Mouse (Mus musculus) T-helper 2 cell (primary cell): ENCODE measurements around the gene Tnfrsf8.

Experiments
- in situ Hi-C: fragments of 300-600 bp; cut with MboI, MseI; formaldehyde crosslinking; loops from one replicate; pipeline ENCODE4 v1.15.1; 2025; ENCODE audit warnings: high pct_unique_total_duplicates

The Tnfrsf8 gene

DNA sequence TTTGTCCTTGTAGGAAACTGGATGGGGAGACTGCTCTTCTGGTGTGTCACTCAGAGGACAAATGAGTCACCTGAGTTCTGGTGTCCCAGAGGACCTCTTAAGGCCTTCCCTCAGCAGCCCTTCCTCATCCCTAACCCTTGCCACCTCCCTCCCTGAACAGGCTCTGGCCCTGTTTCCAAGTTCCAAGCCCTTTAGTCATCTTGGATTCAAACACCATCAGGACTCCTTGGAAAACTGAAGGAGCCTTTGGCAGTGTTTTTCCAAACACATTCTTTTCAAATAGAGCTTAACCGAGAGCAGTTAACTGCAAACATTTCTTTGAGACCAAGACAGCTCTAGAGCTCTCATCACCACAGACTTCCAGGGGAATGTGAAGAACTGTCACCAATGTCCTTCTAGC, 42.2 kb downstream of the Tnfrsf8 start:
- in situ Hi-C loops, result no loop called here

DNA sequence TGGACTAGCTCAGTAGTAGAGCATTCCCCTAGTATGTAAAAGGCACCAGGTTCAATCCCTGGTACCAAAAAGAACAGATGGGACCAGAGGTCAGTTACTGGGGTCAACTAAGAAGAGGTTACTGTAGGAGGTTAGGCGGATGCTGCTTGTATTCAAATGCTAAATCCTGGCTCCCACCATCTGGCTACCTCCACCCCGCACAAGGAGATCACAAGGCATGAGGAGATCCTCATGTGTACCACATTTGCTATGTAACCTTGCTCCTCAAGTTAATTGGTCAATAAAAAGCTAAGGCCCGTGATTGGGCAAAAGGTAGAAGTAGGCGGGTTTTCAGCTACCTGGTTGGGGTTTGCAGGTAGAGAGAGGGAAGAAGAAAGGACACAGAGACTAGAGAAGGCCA, 43.3 kb downstream of the Tnfrsf8 start:
- in situ Hi-C loops, result no loop called here

DNA sequence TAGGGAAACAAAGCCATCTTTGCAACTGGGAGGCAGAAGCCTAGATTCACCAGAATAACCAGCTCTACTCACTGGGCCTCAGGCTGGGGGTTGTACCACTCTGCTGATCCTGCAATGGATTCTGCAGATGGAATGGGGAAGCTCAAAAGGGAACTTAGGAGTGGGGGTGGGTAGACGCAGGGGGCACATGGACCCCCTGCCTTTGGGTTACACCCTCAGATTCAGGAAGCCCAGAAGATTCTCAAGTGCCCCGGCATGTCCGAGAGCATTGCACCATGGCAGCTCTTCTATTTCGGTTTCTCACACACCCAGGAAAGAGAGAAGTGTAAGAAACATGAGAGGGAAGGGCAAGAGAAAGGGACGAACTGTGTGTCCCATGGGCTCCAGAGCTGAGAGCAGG, 44.8 kb downstream of the Tnfrsf8 start:
- in situ Hi-C loops, result no loop called here

DNA sequence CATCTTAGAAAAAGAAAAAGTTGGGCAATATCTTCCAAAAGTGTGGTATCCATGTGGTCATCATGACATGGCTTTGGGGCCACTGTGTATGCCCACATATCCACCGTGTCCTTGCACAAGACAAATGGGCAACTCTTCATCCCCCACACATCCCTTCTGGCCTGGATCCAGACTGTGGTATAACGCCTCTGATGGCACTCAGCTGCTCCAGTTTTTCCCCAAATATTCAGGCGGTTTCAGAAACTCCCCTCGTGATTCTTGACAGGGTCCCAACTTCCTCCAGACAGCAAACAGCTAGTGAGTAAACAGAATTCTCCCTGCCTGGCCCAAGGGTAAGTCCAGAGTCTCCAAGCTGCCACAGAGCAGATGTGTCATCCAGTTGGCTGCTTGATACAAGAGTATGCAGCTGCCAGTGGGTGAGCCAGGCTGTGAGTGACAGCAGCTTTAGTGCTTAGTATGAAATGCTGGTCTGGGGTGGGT, 47.3 kb downstream of the Tnfrsf8 start:
- in situ Hi-C loops, result no loop called here

DNA sequence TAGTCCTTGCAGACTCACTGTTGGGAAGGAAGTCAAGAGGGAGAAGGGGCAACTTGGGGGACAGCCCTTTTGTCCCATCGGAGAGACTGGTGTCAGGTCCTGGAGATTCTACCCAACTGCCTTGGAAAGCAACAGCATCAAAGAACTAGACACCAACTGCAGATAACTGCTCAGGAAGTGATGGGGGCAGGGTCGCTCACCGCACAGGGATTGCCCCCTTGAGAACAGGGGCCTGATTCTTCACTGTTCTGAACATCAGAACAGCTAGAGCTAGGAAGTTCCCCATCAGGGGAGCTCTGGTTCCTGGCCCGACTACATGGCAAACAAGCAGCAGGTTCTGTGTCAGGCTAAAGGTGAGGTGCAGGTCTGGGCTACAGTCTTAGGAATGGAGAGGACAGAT, 48.5 kb downstream of the Tnfrsf8 start:
- in situ Hi-C loops, result no loop called here

DNA sequence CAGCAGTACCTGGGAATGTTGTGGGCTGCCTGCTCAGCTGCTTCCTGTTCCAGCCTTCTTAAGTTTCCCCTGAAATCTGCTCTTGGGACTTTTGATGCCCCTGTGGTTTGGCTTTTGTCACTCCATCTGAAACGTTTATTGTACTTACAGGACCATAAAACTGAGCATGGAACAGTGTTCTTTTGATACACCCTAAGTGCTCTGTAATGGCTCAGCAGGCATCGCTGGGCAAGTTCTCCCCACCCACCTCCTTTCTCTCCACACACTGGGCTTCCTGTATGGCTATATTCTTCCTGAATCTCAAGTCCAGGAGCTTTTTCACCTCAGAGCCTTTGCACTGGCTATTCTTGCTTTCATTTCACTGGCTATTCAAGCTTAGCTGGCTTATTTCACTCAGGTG, 50.2 kb downstream of the Tnfrsf8 start:
- in situ Hi-C loops, result no loop called here

DNA sequence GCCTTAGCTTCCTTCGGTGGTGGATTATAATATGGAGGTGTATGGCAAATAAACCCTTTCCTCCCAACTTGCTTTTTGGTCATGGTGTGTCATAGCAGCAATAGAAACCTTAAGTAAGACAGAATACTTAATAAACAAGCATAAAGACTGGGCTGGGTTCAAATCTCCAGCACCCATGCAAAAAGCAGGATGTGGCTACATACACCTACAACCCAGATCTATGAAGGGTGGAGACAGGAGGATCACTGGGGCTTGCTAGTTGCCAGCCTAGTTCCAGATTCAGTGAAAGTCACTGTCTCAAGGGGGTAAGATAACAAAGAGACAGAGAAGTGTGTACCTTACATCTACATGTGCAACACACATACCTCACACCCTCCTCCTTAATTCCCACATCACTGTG, 51.4 kb downstream of the Tnfrsf8 start:
- in situ Hi-C loops, result no loop called here

DNA sequence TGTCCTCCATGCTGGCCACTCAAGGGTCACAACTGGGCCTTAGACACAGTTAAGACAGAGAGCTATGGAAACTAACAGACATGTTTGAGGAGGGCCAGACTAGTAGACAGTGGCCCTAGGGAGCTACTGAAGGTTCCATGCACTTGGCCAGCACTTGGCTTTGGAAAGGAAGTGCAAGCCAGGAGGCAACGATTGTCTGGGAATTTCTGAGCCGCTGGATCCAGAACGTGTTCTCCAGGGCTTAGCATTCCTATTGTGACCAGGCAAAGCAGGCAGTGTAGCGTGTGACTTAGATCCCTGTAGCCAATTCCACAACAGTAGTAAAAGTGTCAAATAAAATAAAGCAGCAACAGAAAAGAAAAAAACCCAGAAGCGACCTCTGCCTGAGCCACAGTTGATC, 54.2 kb downstream of the Tnfrsf8 start:
- in situ Hi-C loops, result no loop called here

DNA sequence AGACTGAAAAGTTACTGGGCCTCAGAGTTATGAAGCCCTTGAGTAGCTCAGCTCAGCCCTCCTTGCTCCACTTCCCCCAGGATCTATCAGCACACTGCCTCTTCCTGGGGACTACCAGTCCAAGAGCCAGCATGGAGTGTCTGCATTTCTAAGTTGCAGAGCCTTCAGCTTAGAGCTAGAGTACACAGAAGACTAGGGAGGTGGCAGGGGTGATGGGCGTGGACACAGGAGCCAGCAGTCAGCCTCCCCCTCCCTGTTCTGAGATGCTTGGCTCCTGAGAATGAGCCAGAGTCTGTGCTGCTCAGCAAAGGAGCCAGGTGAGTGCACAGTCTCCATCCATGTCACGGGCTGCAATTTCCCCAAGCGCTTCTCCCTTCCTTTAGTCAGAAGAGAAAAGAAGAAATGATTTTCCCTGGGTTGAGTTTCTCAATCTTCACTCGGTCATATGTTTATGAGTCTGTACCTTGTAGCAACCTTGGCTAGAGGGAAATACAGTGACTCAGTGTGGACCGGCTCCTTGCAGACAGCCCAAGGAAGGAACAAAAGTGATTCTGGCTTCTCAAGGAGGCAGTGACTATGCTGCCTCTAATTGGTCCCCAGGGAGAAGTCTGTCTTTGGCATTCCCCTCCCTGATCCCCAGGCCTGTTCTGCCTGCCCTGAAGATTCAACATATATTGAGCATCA, 57.1 kb downstream of the Tnfrsf8 start:
- in situ Hi-C loops, result no loop called here

DNA sequence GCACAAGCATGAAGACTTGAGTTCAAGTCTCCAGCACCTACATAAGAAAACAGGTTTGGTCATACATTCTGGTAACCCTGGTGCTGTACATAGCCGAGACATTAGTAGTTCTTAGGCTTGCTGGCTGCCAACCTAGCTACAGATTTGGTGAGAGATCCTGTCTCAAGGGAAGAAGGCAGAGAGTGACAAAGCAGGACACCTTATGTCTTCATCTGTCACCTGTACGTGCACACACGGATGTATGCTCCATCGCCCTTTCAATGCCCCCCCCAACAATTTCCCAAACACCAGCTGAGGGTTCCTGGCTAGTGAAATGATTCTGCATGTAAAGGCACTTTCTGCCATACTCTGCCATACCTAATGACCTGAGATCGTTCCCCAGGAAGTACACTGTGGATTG, 58.8 kb downstream of the Tnfrsf8 start:
- in situ Hi-C loops, result no loop called here

DNA sequence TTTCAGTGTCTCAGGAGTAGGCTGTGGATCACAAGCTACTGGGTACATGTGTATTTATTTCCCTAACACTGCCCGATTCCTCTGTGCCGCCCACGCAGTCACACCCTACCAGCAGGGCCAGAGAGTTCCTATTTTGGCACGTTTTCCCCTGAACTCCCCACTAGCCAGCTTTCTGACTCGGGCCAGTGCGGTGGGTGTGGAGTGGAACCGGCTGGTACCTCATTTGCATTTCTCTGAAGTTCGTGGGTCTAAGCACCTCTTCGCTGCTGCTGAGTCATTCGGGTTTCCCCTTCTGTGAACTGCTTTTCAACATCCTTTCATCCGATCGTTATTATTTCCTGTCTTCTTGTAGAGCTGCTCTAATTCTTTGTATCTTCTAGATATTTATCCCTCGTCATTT, 60.5 kb downstream of the Tnfrsf8 start:
- in situ Hi-C loops, result no loop called here

DNA sequence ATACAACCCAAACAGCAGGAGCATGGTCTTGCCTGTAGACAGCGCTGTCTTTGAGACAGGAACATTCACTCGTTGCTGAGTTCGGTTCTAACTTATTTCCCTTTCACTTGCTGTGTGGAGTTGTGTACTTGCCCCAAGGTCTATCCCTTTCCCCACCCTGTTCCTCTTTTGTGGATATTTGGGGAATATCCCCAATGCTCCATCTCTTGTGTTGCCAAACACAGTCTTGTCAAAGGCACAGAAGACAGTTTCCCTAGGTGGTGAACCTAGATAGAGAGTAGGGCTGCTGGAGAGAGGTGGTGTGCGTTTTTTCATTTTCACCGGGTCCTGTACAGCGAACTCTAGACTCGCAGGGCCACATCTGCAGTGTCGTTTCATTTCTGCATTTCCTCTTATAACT, 62.4 kb downstream of the Tnfrsf8 start:
- in situ Hi-C loops, result no loop called here

DNA sequence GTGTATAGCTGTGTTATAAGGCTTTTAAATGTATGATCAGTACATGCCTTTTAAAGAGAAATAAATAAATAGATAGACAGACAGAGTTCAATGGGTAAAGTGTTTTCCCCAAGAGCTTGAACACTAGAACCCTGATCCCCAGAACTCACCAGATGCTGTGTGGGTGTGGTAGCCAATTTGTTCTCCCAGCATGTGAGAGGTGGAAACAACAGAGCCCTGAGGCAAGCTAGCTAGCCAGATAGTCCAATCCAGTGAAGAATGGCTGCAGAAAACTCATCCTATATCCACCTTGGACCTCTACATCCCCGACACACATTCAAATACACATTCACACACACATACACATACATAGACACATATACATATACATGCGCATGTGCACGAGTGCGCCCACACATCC, 63.4 kb downstream of the Tnfrsf8 start:
- in situ Hi-C loops, result no loop called here

DNA sequence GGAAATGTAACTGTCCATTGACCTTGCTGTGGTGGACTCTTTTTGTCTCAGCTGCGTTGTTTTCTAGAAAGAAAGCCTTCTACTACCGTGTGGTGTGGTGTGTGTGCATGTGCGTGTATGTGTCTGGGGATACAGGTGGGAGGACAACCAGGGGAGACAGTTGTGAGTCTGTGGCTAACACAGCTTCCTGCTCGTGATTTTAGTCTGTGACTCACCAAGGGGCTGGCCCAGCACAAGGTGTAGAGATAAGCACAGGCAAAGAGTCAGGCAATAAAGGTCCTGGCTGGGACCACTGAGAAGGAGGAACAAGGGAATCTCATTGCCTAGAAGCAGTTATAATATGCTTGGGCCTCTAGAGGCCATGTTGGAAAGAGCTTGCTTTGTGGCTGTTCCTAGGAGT, 65.0 kb downstream of the Tnfrsf8 start:
- in situ Hi-C loops, result no loop called here

DNA sequence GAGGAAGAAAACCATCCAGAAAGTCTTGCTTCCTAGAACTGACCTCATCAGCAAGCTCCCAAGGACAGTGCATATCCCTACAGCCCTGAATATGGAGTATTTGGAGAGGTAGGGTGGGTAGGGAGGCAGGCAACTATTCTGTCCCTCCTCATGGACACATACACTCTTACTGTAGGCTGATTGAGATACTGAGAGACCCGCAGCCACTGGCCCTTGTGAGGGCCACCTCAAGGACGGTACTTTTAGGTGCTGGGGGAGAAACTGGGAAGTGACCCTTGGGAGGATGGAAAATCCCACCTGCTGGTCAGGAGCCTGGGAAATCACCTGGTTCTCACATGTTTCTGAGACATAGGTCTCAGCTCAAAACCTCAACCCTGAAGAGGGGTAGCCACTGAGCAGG, 67.4 kb downstream of the Tnfrsf8 start:
- in situ Hi-C loops, result no loop called here

DNA sequence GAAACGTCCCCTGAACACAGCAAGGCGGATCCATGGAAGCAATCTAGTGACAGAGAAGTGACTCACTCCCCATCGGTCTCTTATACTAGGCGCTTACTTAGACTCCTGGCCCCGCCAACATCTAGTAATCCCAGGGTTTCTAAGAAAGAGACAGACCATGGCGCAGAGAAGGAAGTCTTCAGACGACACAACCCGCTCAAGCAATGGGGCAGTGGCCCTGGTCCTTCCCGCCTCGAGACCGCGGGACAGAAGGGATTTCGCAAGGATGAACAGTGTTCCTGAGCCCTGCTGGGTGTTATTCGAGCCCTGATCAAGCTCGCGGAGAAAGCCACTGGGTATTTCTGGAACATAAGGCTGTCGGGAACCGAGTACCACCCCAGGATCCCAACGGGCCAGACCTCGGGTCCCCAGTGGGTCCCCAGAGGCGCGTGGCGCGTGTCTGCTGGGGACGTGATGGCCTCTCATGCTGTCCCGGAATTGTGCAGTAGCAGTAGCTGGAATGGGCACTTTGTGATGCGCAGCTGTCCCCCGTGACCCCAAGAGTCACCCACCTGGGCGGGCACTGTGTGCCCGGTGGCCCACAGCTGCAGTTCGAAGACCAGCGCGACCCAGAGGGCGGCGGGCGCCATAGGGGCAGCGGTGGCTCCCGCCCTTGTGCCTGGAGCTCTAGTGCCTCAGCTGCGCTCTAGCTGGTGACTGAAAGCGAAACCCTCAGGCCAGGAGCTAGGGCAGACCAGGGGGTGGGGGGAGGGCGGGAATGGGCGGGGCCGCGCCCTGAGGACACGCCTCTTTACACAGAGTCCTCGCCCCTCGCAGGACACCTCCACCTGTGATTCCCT, 68.6 kb downstream of the Tnfrsf8 start, which contains the start of gene Tnfrsf1b:
Gene Tnfrsf1b (minus strand): TSS at position 698 of the 839 bp plus-strand sequence.
- in situ Hi-C loops, result no loop called here

DNA sequence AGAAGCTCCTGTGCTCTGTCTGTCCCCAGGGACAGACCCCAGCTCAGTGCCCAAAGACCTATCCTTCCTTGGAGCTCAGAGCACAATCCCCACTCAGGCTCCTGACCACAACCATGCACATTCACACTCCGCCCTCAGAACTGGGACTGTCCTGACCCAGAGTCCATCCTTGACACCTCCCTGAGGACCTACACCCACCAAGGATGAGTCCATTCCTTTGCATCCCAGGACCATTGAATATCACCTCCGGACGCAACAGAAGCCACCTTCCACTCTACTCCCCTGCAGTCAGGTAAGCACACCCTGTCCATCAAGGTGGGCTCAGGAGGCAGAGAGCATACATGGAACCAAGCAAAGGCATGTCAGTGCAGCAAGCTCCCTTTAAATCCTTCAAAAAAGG, 69.4 kb downstream of the Tnfrsf8 start:
- in situ Hi-C loops, result no loop called here

DNA sequence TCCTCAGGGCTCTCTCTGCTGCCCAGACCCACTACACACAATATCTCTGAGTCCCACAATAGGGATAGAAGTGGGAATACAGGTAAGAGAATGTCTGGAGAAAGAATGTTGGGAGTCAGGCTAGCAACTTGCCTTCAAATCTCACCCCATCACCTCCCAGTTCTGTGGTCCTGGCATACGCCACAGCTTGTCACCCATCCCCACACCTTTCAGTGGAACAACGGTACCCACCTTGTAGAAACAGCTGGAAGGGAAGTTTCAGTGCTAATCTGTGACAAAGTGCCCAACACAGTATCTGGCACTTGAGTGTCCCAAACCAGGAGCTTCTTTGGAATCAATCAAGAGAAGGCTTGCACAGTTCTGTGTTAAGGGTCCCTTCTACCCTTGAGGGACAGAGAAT, 70.3 kb downstream of the Tnfrsf8 start:
- in situ Hi-C loops, result no loop called here

DNA sequence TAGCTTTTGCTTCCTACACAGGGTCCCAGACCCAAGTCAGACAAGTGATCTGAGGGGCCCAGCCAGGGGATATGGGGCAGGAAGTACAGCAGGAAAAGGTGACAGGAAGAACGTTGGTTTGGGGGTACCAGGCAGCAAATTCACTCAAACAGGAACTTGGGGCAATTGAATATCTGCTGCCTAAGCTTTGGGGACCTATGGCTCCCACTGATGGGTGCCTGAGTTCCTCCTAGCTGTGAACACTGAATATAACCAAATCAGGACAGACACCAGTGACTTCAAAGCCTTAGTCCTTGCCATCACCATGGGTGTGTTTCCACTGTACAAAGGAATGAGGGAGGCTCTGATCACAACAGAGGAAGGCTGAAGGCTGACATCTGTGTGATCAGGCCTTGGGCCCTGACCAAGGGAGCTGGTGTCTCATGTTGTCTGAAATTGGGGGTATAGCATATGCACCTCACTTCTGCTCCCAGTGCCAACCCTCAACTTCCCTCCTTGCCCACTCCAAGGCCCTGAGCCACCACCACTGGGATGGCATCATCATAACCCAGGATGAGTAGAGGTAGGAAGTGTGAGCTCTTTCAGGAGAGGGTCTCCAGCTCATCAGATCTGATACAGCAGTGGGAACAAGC, 72.1 kb downstream of the Tnfrsf8 start:
- in situ Hi-C loops, result no loop called here

DNA sequence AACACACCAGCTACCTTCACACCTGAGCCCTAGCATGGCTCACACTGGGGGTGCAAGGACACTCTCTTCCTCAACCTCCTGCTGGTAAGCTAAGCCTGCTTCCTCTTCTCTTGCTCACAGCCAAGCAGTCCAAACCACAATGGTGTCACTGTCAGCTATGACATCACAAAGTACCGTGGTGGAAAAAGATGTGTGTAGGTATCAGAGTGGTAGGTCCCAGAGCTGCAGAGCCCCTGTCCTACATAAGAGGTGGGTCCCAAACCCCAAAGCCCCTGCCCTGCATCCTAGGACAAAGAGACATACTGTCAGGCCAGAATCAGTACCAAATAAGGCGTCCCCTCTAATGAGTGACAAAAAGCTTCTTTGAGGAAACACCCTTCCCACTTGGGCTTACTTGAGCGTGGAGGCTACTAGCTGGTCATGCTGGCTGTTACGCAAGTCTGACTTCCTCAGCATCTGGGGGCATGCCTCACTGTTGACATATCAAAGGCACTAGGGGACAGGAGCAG, 74.2 kb downstream of the Tnfrsf8 start:
- in situ Hi-C loops, result no loop called here

DNA sequence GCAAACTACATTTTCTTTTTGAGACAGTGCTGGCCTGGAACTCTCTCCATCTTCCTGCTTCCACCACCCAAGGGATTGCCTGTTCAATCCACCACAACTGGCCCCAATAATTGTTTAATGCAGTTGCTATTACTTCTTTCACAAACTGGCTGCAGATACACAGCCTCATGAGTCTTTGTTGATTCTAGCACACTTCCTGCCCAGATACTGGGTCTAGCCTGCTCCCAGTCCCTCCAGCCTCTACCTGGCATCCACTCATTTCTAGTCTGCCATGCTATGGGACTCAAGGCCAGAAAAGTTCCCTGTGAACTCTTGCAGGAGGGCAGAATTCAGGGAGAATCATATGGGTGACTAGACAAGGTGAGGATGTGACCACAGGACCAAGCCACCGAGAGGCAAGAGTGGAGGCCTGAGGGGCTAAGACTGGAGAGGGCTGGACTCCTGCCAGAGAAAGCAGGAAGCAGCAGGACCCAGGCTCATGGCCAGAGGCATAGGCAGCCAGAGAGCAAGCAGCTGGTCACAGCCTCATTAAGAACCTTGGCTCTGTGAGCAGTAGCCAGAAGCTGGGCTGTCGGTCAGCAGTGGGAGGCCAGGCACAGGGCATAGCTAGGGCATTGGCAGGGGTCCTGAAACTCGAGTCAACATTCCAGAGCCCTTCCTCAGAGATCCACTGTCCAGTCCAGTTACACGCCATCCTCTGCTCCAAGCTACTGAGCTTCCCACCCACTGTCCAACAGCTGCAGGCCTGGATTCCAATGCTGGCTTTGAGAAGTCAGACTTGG, 75.7 kb downstream of the Tnfrsf8 start:
- in situ Hi-C loops, result no loop called here

DNA sequence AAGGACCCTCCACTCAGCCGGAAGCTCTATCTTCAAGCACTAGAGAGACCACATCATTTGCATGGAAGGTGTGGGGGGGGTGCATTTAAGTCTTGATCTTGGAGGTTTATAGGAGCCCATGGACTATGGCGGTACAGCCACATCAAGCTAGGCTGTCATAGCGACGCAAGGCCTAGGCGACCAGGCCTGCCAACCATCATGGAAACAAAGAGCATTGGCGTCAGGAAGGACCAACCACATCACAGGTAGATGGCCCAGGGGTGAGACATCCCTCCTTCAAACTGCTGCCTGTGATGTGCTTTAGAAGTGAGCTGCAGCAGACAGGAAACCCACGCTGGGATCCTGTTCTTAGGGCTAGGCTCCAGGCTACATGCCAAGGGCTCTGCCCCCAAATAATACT, 78.9 kb downstream of the Tnfrsf8 start:
- in situ Hi-C loops, result no loop called here
